Mouse (Mus musculus) stomach, embryonic 16.5 days (tissue): ENCODE data around the gene Rpa2. TPM values are rescaled to one million over a fixed set of nuclear protein-coding genes. Genes with fewer than 3 reads are reported as not detected.
"Not testable (repeated sequence)": the region's sequence is repeated elsewhere in the genome, so short reads cannot be mapped to it uniquely, and the experiment has no call there.

Experiments used
- ATAC-seq: fragments of 200-750 bp; cut with Nextera tagmentation; 2 replicates; pipeline ENCODE4 v1.8.0; 2017; ENCODE audit warnings: moderate number of reproducible peaks, moderate TSS enrichment; ENCODE audit not compliant: insufficient read depth, low FRiP score
- H3K27ac ChIP-seq: fragments of 300-500 bp; sonication (generic); 2 replicates; pipeline ENCODE4 v1.5.1; 2014; ENCODE audit warnings: low read length
- H3K27me3 ChIP-seq: fragments of 300-500 bp; sonication (generic); 2 replicates; pipeline ENCODE4 v1.6.1; 2014; ENCODE audit warnings: low read length, control low read depth, mixed read lengths; ENCODE audit not compliant: control insufficient read depth, insufficient read depth
- H3K36me3 ChIP-seq: fragments of 300-500 bp; sonication (generic); 2 replicates; pipeline ENCODE4 v1.6.1; 2014; ENCODE audit warnings: low read length; ENCODE audit not compliant: control insufficient read depth, insufficient read depth
- H3K4me1 ChIP-seq: fragments of 300-500 bp; sonication (generic); 2 replicates; pipeline ENCODE4 v1.6.1; 2014; ENCODE audit warnings: low read length, control low read depth, mixed read lengths; ENCODE audit not compliant: control insufficient read depth, insufficient read depth
- H3K4me2 ChIP-seq: fragments of 300-500 bp; sonication (generic); 2 replicates; pipeline ENCODE4 v1.6.1; 2014; ENCODE audit warnings: low read depth, low read length, mixed read lengths
- H3K4me3 ChIP-seq: fragments of 300-500 bp; sonication (generic); replicated peaks from 2 replicates; pipeline ENCODE4 v1.5.1; 2014; ENCODE audit warnings: mild to moderate bottlenecking, low read length
- H3K9ac ChIP-seq: fragments of 300-500 bp; sonication (generic); 2 replicates; pipeline ENCODE4 v1.6.1; 2014; ENCODE audit warnings: low read length
- H3K9me3 ChIP-seq: fragments of 300-500 bp; sonication (generic); replicated peaks from 2 replicates; pipeline ENCODE4 v1.6.1; 2016; ENCODE audit warnings: low read length, control low read depth; ENCODE audit not compliant: control insufficient read depth
- WGBS: fragments of 180-500 bp; shearing (Covaris S2); extraction: QIAGEN DNeasy Blood & Tissue Kit; methylation state at CpG from one replicate; pipeline ENCODE4 v1.1.7; 2014; 5-methylcytosine and 5-hydroxymethylcytosine counted together
- polyA plus RNA-seq: library from polyadenylated mRNA; unstranded; fragments of >200 nt; fragmentation: Nextera tagmentation; extraction: Ambion mirVana; gene quantifications from 2 replicates; pipeline ENCODE4 v1.2.1, GENCODE M21; 2015

The Rpa2 gene
- polyA plus RNA-seq, 1 experiment from 2014 or later, result 75.3 TPM

- Histone ChIP-seq H3K36me3 (no peaks in the 10 kb centered on the region), H3K27me3 (peaks cover 4% of the 10 kb centered on the region; the same call in 1 of the 2 replicates), H3K4me1 (no peaks in the 10 kb centered on the region; the same call in 1 of the 2 replicates), H3K9me3 (no peaks in the 10 kb centered on the region), H3K27ac (no peak within 1 kb of the TSS), H3K4me2 (peak within 1 kb of the TSS; percentile 99), H3K9ac (peak within 1 kb of the TSS; percentile 76), H3K4me3 (peak within 1 kb of the TSS; percentile 58)
- ATAC-seq, result peak; percentile 91
- WGBS, result 1% methylated on average over 22 of the region's 22 CpGs
These were observed 11.2 kb upstream of the Rpa2 start, which contains the start of gene Smpdl3b for GRCm38 (mm10) chr4:132756974-132757373. Gene Smpdl3b (minus strand): TSS chr4:132757252.

GRCm38 (mm10) chr4:132757633-132758351 lies 10.3 kb upstream of the Rpa2 start:
- H3K36me3 ChIP-seq, result no peaks in the 10 kb centered on the region
- no peaks in the 10 kb centered on the region; the same call in 1 of the 2 replicates for H3K4me1 ChIP-seq
- H3K27me3 ChIP-seq, result peaks cover 4% of the 10 kb centered on the region; the same call in 1 of the 2 replicates
- no peak overlapping the region for H3K9ac ChIP-seq
- ATAC-seq, result no peak
- H3K4me2 ChIP-seq, result peak overlapping the region; percentile 99
- H3K4me3 ChIP-seq, result no peak overlapping the region
- H3K9me3 ChIP-seq, result no peaks in the 10 kb centered on the region
- 79% methylated on average over 7 of the region's 7 CpGs for WGBS
- no peak overlapping the region for H3K27ac ChIP-seq

- no peak overlapping the region for H3K27ac ChIP-seq
- H3K9me3 ChIP-seq, result no peaks in the 10 kb centered on the region
- no peaks in the 10 kb centered on the region for H3K36me3 ChIP-seq
- H3K9ac ChIP-seq, result no peak overlapping the region
- H3K4me3 ChIP-seq, result no peak overlapping the region
- no peak overlapping the region for H3K4me2 ChIP-seq
- no peak for ATAC-seq
- H3K4me1 ChIP-seq, result no peaks in the 10 kb centered on the region; the same call in 1 of the 2 replicates
- peaks cover 4% of the 10 kb centered on the region; the same call in 1 of the 2 replicates for H3K27me3 ChIP-seq
- WGBS, result 48% methylated on average over 3 of the region's 3 CpGs
These were observed 7.8 kb upstream of the Rpa2 start for GRCm38 (mm10) chr4:132760296-132760695.

GRCm38 (mm10) chr4:132762602-132763001 lies 5.5 kb upstream of the Rpa2 start:
- WGBS, result 56% methylated on average over 6 of the region's 6 CpGs
- no peak for ATAC-seq

GRCm38 (mm10) chr4:132763125-132763524 lies 5.0 kb upstream of the Rpa2 start:
- H3K27ac ChIP-seq, H3K27me3 ChIP-seq, H3K36me3 ChIP-seq, H3K9ac ChIP-seq, H3K4me3 ChIP-seq, ATAC-seq, H3K4me2 ChIP-seq, H3K9me3 ChIP-seq, H3K4me1 ChIP-seq: not testable (repeated sequence)
- 85% methylated on average over 3 of the region's 3 CpGs for whole genome bisulfite sequencing

More at GRCm38 (mm10) chr4:132762602-132763001, 5.5 kb upstream of the Rpa2 start:
- H3K27me3 ChIP-seq, result peaks cover 1% of the 10 kb centered on the region; the same call in 1 of the 2 replicates
- H3K4me3 ChIP-seq, result no peak overlapping the region
- no peaks in the 10 kb centered on the region for H3K36me3 ChIP-seq
- H3K27ac ChIP-seq, result no peak overlapping the region
- no peaks in the 10 kb centered on the region; the same call in 1 of the 2 replicates for H3K4me1 ChIP-seq
- H3K9me3 ChIP-seq, result no peaks in the 10 kb centered on the region
- no peak overlapping the region for H3K9ac ChIP-seq
- H3K4me2 ChIP-seq, result no peak overlapping the region

- H3K4me3 ChIP-seq, result no peak overlapping the region
- H3K27me3 ChIP-seq, result no peaks in the 10 kb centered on the region
- H3K36me3 ChIP-seq, result peaks cover 37% of the 10 kb centered on the region
- H3K4me1 ChIP-seq, result peaks cover 7% of the 10 kb centered on the region; the same call in 1 of the 2 replicates
- no peak overlapping the region for H3K9ac ChIP-seq
- H3K4me2 ChIP-seq, result no peak overlapping the region
- no peaks in the 10 kb centered on the region for H3K9me3 ChIP-seq
- no peak for ATAC-seq
- WGBS, result 83% methylated on average over 9 of the region's 9 CpGs
- no peak overlapping the region for H3K27ac ChIP-seq
These were observed 3.6 kb downstream of the Rpa2 start for GRCm38 (mm10) chr4:132771776-132772175.

- no peak for ATAC-seq
- no peak overlapping the region for H3K9ac ChIP-seq
- 80% methylated on average over 3 of the region's 3 CpGs for WGBS
These were observed 6.8 kb downstream of the Rpa2 start for GRCm38 (mm10) chr4:132774905-132775304.

GRCm38 (mm10) chr4:132776764-132777163 lies 8.6 kb downstream of the Rpa2 start:
- Histone ChIP-seq H3K4me1 (no peaks in the 10 kb centered on the region), H3K4me3 (no peak overlapping the region), H3K27ac (no peak overlapping the region), H3K9ac (no peak overlapping the region), H3K4me2 (no peak overlapping the region), H3K9me3 (no peaks in the 10 kb centered on the region), H3K27me3 (no peaks in the 10 kb centered on the region), H3K36me3 (peaks cover 48% of the 10 kb centered on the region)
- 0 out of 2 replicates have a peak, but pooled peaks have one; percentile 37 for ATAC-seq
- 70% methylated on average over 5 of the region's 5 CpGs for WGBS

More at GRCm38 (mm10) chr4:132774905-132775304, 6.8 kb downstream of the Rpa2 start:
- Histone ChIP-seq H3K36me3 (peaks cover 53% of the 10 kb centered on the region), H3K9me3 (no peaks in the 10 kb centered on the region), H3K4me3 (no peak overlapping the region), H3K27ac (no peak overlapping the region), H3K27me3 (no peaks in the 10 kb centered on the region), H3K4me1 (no peaks in the 10 kb centered on the region), H3K4me2 (no peak overlapping the region)

GRCm38 (mm10) chr4:132778562-132779201 lies 10.6 kb downstream of the Rpa2 start:
- ATAC-seq, result no peak
- peaks cover 38% of the 10 kb centered on the region for H3K36me3 ChIP-seq
- 89% methylated on average over 6 of the region's 6 CpGs for WGBS
- H3K4me2 ChIP-seq, result no peak overlapping the region
- H3K4me3 ChIP-seq, result no peak overlapping the region
- no peak overlapping the region for H3K9ac ChIP-seq
- no peaks in the 10 kb centered on the region for H3K27me3 ChIP-seq
- no peaks in the 10 kb centered on the region for H3K9me3 ChIP-seq
- no peaks in the 10 kb centered on the region for H3K4me1 ChIP-seq
- H3K27ac ChIP-seq, result no peak overlapping the region
